Mouse (Mus musculus) erythroblast, embryonic 14.5 days (primary cell): ENCODE measurements at regions not wholly inside any gene's neighbourhood (a gene's known extent, or its start where the extent isn't known, plus 50 kb on each side); places are given as distances from the start of the nearest gene placed in this dataset.

Source experiments
- H3K27me3 ChIP-seq: 2 replicates; pipeline ENCODE4 v1.6.1; 2012; ENCODE audit warnings: inconsistent platforms; ENCODE audit not compliant: control insufficient read depth
- H3K36me3 ChIP-seq: 2 replicates; pipeline ENCODE4 v1.6.1; 2012; ENCODE audit warnings: mild to moderate bottlenecking, inconsistent platforms; ENCODE audit not compliant: control insufficient read depth
- H3K4me1 ChIP-seq: 2 replicates; pipeline ENCODE4 v1.6.1; 2012; ENCODE audit warnings: inconsistent platforms; ENCODE audit not compliant: control insufficient read depth
- H3K4me3 ChIP-seq: replicated peaks from 2 replicates; pipeline ENCODE3; 2012; ENCODE audit warnings: moderate library complexity, mild to moderate bottlenecking, inconsistent platforms
- H3K9me3 ChIP-seq: 2 replicates; pipeline ENCODE4 v1.6.1; 2012; ENCODE audit warnings: low read length, inconsistent platforms, mixed read lengths; ENCODE audit not compliant: control insufficient read depth
- GATA1 ChIP-seq: IDR thresholded peaks from 2 replicates; pipeline ENCODE4 v1.6.1; 2012; ENCODE audit warnings: low read length, inconsistent platforms, mixed read lengths
- TAL1 ChIP-seq: IDR thresholded peaks from 3 replicates; pipeline ENCODE4 v1.6.1; 2012; ENCODE audit warnings: low read length, inconsistent platforms, mixed read lengths

DNA sequence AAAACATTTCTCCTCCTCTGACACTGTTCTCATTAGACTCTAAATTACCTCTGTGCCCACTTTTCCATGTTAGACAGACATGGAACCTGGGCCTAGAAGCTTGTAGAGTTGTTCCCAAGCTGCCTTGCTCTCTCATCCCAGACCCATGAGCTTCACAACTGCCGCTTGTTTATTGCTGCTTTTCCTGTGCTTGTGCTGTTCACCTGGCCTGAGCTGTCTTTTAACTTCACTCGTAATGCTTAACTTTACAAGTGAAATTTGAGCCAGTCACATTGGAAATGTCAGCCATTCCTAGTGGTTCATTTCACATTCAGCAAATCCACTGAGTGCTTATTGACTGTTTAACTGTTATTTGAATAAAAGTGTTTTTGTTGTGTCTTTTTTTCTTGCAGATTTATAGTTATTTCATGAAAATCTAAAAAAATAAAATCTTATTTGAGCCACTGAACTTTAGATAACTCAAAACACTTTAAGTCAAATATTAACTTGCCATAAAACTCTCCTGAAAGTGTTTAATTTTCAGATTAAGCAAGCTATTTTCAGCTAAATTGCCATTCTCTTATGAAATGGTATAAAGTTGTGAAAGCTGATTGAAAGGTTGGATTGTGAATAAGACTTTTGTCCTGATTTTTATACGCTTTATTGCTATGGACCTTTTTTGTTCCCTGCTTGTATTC lies 131.9 kb downstream of the Ogfrl1 start:
- H3K27me3 ChIP-seq: no peaks in the 10 kb centered on the region
- H3K4me1 ChIP-seq: peaks cover 16% of the 10 kb centered on the region
- H3K36me3 ChIP-seq: peaks cover 48% of the 10 kb centered on the region
- no peak for TF ChIP-seq TAL1
- no peak for TF ChIP-seq GATA1
- H3K9me3 ChIP-seq: no peaks in the 10 kb centered on the region
- H3K4me3 ChIP-seq: no peak overlapping the region

DNA sequence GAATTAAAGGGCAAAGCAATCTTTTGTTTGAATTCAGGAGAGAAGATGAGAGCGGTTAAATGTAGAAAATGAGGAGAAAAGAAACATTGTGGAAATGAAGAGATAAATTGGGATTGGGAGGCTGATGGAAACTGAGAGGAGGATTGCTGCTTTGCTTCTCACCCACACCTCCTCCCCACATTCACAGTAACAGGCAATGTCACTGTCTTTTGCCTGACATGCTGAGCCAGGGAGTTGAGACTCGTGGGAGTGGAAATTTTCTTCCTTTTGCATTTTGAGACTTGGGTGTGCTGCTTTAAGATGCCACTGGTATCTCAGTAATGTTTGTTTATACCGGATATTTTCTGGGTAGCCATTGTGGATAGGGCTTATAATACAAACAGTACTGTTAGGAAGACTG lies 133.3 kb downstream of the Ogfrl1 start:
- Histone ChIP-seq H3K27me3 (no peaks in the 10 kb centered on the region), H3K36me3 (peaks cover 48% of the 10 kb centered on the region), H3K9me3 (no peaks in the 10 kb centered on the region), H3K4me1 (peaks cover 21% of the 10 kb centered on the region), H3K4me3 (no peak overlapping the region)
- TF ChIP-seq GATA1: no peak
- no peak for TF ChIP-seq TAL1

DNA sequence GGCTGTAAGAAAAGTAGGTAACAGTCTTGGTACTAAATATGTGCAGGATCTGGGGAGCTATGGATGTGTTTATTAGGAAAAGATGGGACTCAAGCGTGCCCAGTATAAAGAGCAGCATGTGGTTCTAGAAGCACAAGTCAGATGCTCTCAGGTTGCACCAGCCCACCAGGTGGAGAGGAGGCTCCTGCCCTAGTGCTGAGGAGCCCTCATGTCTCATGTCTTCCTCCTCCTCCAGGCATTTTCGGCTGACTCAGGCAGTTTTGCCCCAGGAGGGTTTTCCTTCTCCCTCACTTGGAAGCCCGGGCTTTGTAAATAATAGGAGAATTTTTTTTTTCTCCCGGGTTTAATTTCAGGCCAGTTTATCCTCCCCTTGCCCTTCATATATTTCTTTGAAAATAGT lies 133.8 kb downstream of the Ogfrl1 start:
- Histone ChIP-seq H3K9me3 (no peaks in the 10 kb centered on the region), H3K4me1 (peaks cover 26% of the 10 kb centered on the region), H3K27me3 (no peaks in the 10 kb centered on the region), H3K4me3 (no peak overlapping the region), H3K36me3 (peaks cover 50% of the 10 kb centered on the region)
- TF ChIP-seq GATA1 (no peak), TAL1 (no peak)

GRCm38 (mm10) chr1:23261652-23262051 lies 135.9 kb downstream of the Ogfrl1 start:
- Histone ChIP-seq H3K4me1 (peaks cover 38% of the 10 kb centered on the region), H3K36me3 (peaks cover 41% of the 10 kb centered on the region), H3K9me3 (no peaks in the 10 kb centered on the region), H3K27me3 (no peaks in the 10 kb centered on the region), H3K4me3 (no peak overlapping the region)
- TF ChIP-seq TAL1 (no peak), GATA1 (no peak)

DNA sequence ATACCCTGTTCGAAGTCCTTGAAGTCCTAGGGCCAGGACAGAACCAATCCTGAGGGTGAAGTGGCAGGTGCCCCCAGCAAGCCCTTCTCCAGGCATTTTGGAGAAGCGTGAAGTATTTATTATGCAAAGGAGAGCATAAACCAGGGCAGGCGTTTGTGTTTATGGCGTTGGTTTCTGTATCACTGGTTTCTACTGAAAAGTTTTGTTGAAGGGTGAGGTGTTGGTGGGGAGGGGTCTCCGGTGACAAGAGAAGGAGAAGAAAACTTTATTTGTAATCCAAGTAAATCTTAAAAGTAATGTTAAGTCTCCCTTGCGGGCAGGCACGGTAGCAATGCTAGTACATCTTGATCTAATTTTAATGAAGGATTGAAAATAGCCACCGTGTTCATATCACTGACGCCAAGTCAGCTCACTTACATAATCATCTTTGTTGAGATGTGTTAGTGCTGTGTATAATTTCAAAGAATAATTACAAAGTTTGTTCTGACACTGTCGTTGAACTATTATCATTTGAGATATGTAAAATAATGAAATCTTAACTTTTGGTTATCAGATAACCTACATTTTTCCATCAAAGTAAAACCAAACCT lies 140.2 kb downstream of the Ogfrl1 start:
- Histone ChIP-seq H3K9me3 (no peaks in the 10 kb centered on the region), H3K4me1 (peaks cover 38% of the 10 kb centered on the region), H3K36me3 (peaks cover 27% of the 10 kb centered on the region), H3K27me3 (no peaks in the 10 kb centered on the region), H3K4me3 (peak overlapping the region; percentile 90)
- TF ChIP-seq GATA1: no peak
- TF ChIP-seq TAL1: no peak

GRCm38 (mm10) chr1:23256630-23257001 lies 141.0 kb downstream of the Ogfrl1 start:
- H3K9me3 ChIP-seq: no peaks in the 10 kb centered on the region
- TF ChIP-seq GATA1: no peak
- TF ChIP-seq TAL1: no peak
- peaks cover 36% of the 10 kb centered on the region for H3K4me1 ChIP-seq
- H3K27me3 ChIP-seq: no peaks in the 10 kb centered on the region
- peak overlapping the region; percentile 90 for H3K4me3 ChIP-seq
- H3K36me3 ChIP-seq: peaks cover 24% of the 10 kb centered on the region

DNA sequence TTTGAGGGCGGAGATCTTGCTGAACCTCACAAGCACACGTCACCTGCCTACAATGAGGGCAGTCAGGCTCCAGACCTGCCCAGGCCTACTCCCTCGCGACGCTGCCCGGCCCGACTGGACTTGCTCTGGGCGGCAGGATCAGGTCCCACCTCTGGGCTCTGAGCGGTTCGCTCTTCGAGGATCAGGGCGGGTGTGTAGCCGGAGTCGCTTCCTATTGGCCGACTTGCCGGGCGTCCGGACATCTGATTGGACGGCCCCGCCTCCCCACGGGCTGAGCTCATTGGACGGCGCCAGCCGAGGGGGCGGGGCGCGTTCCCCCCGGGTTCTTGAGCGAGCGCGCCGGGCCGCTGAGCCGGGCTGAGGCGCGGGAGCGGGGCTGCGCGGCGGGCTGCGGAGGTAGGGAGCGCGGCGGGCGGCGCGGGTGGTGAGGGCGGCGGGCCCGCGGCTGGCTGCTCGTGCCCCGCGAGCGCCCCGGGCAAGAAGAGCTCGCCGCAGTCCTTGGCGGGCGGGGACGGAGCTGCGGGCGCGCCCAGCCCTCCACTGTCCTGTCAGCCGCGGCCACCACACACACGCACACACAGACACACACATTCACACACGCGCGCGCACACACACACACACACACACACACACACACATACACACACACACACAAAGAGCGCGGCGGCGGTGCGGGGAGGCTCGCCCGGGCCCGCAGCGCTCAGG lies 141.5 kb downstream of the Ogfrl1 start:
- Histone ChIP-seq H3K4me3 (peak overlapping the region; percentile 90), H3K36me3 (peaks cover 19% of the 10 kb centered on the region), H3K27me3 (no peaks in the 10 kb centered on the region), H3K4me1 (peaks cover 34% of the 10 kb centered on the region), H3K9me3 (no peaks in the 10 kb centered on the region)
- TF ChIP-seq GATA1 (no peak), TAL1 (no peak)

DNA sequence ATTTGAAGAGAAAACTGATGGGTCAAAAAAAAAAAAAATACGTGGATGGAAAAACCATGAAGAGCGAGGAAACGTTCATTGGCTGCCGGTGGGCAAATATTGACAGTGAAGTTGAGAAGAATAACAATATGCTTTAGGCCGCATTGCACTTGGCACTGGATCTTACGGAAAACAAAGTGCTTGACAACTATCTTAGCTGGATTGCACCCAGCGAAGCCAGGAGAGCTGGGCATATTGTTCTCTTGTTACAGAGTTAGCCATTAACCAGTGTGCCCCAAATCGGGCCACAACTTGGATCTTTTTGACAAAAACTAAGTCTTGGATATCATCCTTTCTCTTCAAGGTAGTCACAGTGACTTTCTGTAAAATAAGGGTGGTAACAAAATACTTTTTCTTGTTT lies 143.3 kb downstream of the Ogfrl1 start:
- Histone ChIP-seq H3K4me3 (no peak overlapping the region), H3K4me1 (peaks cover 27% of the 10 kb centered on the region), H3K36me3 (peaks cover 3% of the 10 kb centered on the region), H3K9me3 (no peaks in the 10 kb centered on the region), H3K27me3 (no peaks in the 10 kb centered on the region)
- no peak for TF ChIP-seq GATA1
- no peak for TF ChIP-seq TAL1

GRCm38 (mm10) chr1:23231522-23231921 lies 129.5 kb upstream of the 4933415F23Rik start:
- Histone ChIP-seq H3K27me3 (no peaks in the 10 kb centered on the region), H3K4me3 (no peak overlapping the region), H3K4me1 (peaks cover 2% of the 10 kb centered on the region), H3K9me3 (no peaks in the 10 kb centered on the region), H3K36me3 (no peaks in the 10 kb centered on the region)
- TF ChIP-seq TAL1: no peak
